Mouse (Mus musculus) induced T-regulatory cell, adult 2 months (primary cell): ENCODE results near the gene Gpc3.
"Not testable (repeated sequence)": the region's sequence is repeated elsewhere in the genome, so short reads cannot be mapped to it uniquely, and the experiment has no call there.

Source experiments
- DNase-seq: peaks from one replicate; pipeline ENCODE4 v3.0.0-alpha.2; 2012; ENCODE audit warnings: low read depth

Gene Gpc3

DNA sequence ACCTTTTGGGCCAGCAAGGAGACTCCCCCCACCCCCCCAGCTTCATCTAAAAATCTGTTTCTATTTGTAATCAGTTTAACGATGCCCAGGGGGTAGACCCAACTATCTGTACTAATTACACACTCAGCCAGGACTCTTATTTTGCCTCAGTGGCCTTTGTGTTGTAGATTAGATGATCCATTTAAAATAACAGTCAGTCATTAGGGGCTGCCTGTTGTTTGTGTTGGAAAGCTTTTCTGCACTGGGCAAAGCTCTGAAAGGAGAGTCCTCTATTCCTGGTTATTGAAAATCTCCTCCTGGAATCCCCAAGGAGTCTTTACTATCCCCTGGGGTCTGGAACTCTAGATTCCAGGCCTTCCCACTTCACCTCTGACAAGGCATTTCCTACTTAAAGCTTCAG is 336.2 kb downstream of the Gpc3 start:
- no peak for DNase-seq

DNA sequence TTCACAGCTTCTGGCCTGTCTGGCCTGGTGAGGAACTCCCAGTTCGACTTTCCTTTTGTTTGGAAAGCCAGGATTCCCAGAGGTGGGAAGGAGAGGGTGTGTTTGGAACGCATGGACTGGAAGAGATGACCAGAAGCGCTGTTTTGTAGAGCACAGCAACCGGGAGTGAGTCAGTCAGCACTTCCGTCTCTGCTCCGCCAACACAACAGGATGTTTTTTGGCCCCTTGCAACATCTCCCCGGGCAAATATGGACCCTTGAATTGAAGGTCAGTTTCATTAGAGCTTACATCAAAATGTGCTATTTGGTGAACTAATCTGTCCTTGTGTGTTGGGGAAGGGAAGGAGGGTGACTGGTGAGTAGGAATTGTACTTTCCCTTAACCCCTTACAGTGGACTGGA is 340.7 kb downstream of the Gpc3 start:
- no peak for DNase-seq

DNA sequence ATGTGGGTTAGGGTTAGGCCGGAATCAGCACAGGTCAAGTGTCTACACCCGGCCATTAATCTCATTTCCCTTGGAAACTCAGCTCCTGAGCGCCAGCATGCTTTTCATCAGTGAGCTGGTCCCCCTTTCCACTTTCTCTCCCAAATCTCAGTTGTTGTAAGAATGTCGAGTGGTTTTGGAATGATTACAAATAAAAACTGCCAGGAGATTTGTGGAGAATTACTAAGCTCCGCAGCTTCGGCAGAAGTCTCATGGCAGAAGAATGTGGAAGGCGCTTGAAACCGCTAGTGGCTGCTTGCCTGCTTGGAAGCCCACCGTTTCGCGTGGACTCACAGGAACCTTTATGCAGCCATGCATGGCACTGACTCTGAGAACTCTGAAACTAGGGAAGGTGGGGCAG is 351.8 kb downstream of the Gpc3 start:
- no peak for DNase-seq

DNA sequence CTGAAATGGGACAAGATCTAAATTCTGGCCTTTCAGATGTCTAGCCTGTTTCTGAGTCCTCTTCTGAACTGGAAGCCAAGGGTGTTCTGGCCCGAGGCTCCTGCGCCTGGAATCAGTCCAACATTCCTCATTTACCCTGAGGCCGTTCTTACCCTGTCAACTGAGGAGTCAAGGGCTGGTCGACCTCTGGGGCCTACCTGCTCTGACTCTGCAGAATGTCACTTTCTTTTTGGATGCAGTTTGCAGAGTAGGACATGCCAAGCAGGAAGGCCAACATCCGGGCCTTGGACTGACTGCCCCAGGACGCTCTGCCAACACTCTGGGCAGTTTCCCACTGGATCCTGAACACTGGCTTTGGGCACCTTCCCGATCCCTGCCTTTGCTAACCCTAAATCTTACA is 352.2 kb downstream of the Gpc3 start:
- DNase-seq, result no peak

DNA sequence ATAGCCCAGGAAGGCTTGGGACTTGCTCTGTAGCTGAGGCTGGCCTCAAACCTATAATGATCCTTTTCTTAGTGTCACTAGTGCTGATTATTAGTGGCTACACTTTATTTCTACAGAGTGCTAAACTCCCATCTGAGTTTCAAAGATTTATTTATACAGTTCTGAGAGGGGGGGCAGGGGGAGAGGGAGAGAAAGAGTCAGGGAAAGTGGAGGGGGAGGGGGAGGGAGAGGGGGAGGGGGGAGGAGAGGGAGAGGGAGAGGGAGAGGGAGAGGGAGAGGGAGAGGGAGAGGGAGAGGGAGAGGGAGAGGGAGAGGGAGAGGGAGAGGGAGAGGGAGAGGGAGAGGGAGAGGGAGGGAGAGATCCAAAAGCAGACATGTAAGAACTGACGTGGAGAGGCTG is 354.0 kb downstream of the Gpc3 start:
- not testable (repeated sequence) for DNase-seq

DNA sequence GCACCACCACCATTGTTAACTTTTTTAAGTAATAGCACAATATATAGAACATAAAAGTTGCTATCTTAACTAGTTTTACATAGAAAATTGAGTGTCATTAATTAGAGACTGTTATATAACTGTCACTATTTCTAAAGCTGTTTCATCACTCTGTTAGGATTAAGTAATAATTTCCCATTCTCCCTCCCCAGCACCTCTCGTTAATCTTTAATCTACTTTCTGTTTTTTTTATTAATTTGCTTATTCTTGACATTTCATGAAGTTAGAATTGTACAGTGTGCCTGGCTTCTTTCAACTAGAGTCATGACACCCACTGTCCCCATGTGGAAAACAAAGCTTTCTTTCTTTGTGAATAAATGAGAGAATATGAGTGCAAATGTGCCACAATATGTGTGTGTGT is 359.2 kb downstream of the Gpc3 start:
- no peak for DNase-seq

DNA sequence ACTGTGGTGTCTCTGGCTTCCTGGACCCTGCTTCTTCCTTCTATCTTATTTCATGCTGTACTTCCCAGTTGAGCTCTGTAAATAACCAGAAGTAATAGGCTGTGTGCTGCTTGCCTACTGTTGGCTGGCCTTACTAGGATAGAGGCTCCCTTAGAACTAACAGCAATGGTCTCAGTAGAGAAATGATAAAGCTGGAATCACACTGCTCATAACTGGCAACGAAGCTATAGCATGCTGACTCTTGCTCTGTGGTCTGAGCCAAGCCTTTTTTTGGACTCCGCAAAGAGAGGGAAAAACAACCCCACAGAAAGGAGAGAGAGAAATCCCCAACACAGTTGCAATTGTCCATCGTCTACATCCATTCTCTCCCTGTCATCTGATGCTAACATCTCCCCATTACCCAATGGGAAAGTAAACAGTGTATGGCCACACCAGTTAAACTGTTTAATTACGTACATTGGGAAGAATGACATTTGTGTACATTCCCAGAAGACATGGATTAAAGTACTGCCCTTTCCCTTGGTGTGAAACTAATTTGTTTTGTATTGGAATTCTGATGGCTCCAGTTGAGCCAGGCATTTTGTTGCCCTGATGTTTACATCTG is 368.0 kb downstream of the Gpc3 start:
- DNase-seq, result no peak

DNA sequence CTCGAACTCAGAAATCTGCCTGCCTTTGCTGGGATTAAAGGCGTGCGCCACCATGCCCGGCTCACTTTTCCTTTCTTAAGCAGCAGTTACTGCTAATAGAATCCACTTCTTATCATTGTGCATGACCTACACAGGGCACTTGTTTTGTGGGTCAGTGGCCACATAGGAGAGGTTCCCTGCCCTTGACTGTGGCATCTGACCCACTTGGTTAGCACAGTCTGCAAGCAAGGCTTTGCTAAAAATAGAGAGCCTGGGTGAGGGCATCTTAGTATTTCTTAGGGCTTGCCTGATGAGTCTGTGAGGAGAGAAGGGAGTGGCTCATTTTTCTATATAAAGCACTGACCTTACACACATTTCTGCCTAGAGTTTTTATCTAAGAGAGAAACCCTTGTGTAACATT is 376.3 kb downstream of the Gpc3 start:
- DNase-seq, result no peak

DNA sequence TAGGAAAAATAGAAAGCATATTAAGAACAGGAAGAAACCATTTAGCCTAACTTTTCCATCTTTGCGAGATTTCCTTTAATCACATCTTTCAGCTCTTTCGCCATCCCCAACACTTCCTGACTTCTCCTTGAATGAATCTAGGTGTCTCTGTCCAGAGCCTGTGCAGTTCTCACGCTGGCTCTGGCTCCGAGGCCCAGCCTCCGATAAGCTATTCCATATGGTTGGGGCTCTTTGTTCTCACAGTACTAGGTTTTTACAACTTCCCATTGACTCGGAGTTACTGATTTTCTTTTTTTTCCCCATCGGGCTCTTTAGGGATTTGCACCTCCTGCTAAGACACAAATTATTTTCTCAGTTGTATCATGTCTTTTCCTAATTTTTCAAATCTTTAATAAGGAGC is 381.8 kb downstream of the Gpc3 start:
- no peak for DNase-seq

DNA sequence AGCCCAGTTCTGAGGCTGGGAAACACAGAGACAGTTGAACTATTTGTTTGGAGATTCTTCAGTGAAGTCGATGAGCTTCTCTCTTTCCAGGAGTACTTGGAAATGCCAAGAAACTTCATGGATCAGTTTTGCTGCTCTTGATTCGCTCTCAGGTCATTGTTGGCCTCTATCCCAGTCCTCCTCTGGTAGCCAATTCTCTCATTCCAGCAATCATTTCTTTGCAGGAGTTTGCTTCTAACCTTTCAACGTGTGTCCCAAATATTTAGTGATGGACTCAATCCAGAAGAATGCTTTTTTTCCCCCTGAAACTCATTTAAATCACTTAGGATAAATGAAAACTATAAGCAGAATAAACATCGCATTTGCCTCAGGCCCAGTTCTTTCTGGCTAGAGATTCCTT is 383.0 kb downstream of the Gpc3 start:
- no peak for DNase-seq
